Mouse (Mus musculus): ENCODE data around the gene Msrb3. TPM values are rescaled to one million over a fixed set of nuclear protein-coding genes. Genes with fewer than 3 reads are reported as not detected.

The Msrb3 gene
- polyA plus RNA-seq, 1 experiment from 2014 or later, result 9.2 TPM

DNA sequence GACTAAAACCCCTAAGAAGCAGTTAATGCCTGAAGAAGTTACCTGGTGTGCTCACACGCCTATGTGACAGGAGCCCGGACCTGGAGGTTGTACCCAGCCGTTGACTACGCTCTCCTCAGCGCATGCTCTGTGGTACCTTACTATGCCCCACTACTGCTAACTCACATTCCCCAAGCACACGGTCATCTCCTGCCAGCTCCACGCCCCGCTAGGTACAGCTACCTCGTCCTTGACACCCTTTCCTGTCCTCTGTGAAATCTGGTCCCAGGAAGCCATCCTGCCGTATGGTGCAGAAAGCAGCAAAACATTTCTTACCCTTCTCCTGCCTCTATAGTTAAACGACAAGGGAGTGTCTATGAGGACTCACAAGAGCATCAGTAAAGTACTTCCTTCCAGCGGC, 37.2 kb downstream of the Msrb3 start:
- Histone ChIP-seq H3K27me3 (ENCODE audit: control insufficient read depth, insufficient read depth, low read length) (no peaks in the 10 kb centered on the region), H3K4me2 (replicated peaks; ENCODE audit: low read depth, low read length) (no peak overlapping the region), H3K4me1 (replicated peaks; ENCODE audit: control insufficient read depth, insufficient read depth, low read length) (no peaks in the 10 kb centered on the region), H3K27ac (ENCODE audit: low read depth, low read length) (no peak overlapping the region), H3K4me3 (ENCODE audit: low read depth, low read length) (no peak overlapping the region), H3K9me3 (ENCODE audit: control insufficient read depth, low read length) (no peaks in the 10 kb centered on the region), H3K36me3 (ENCODE audit: control insufficient read depth, insufficient read depth, low read length) (no peaks in the 10 kb centered on the region), H3K9ac (ENCODE audit: low read depth, low read length) (no peak overlapping the region)
- ATAC-seq (ENCODE audit: low FRiP score) (no peak), DNase-seq (ENCODE audit: low spot score) (no peak)
- 95% methylated on average over 12 of the region's 12 CpGs for WGBS

DNA sequence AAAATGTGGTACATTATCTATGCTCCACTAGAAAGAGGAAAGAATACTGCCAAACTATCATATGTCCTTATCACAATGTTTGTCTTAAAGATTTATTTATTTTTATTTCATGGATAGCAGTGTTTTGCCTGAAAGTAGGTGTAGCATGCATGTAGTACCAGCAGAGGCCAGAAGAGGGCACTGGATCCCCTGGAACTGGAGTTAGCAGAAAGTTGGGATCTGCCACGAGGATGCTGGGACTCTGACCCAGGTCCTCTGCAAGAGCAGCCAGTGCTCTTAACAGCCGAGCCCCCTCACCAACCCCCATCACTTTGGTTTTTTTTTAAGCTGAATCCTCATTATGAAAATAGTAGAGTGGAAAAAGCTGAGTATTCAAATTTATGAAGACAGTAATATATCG, 37.7 kb downstream of the Msrb3 start:
- Histone ChIP-seq H3K36me3 (ENCODE audit: control insufficient read depth, insufficient read depth, low read length) (no peaks in the 10 kb centered on the region), H3K9me3 (ENCODE audit: control insufficient read depth, low read length) (no peaks in the 10 kb centered on the region), H3K4me2 (replicated peaks; ENCODE audit: low read depth, low read length) (no peak overlapping the region), H3K9ac (ENCODE audit: low read depth, low read length) (no peak overlapping the region), H3K4me1 (replicated peaks; ENCODE audit: control insufficient read depth, insufficient read depth, low read length) (no peaks in the 10 kb centered on the region), H3K4me3 (ENCODE audit: low read depth, low read length) (no peak overlapping the region), H3K27ac (ENCODE audit: low read depth, low read length) (no peak overlapping the region), H3K27me3 (ENCODE audit: control insufficient read depth, insufficient read depth, low read length) (no peaks in the 10 kb centered on the region)
- no peak for ATAC-seq (ENCODE audit: low FRiP score)
- peak; percentile 48 for DNase-seq (ENCODE audit: low spot score)
- WGBS, result 86% methylated on average over 3 of the region's 3 CpGs

DNA sequence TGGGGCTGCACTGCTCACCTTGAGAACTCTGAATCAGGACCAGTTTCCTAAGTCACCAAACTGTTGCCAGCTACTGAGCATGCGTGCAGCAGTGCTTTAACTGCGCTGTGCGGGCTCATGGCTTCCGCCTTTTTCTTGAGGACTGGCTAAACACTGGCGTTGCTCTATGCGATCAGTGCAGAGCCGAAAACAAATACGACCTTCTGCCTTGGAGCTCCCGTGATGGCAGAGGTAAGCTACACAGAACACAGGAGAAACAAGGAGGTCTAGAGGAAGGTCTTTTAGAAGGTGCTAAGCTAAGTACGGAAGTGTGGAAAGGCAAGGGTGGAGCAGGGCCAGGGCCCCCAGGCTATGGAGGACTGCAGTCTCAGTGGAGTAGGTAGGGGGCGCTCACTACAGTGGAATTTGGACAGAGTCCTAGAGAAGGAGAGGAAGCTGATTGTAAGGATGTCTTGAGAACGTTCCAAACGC, 41.3 kb downstream of the Msrb3 start:
- Histone ChIP-seq H3K36me3 (ENCODE audit: control insufficient read depth, insufficient read depth, low read length) (no peaks in the 10 kb centered on the region), H3K9ac (ENCODE audit: low read depth, low read length) (no peak overlapping the region), H3K4me2 (replicated peaks; ENCODE audit: low read depth, low read length) (0 out of 2 replicates have a peak overlapping the region, but pooled peaks have one; percentile 4), H3K27me3 (ENCODE audit: control insufficient read depth, insufficient read depth, low read length) (no peaks in the 10 kb centered on the region), H3K9me3 (ENCODE audit: control insufficient read depth, low read length) (no peaks in the 10 kb centered on the region), H3K4me3 (ENCODE audit: low read depth, low read length) (no peak overlapping the region), H3K4me1 (replicated peaks; ENCODE audit: control insufficient read depth, insufficient read depth, low read length) (no peaks in the 10 kb centered on the region), H3K27ac (ENCODE audit: low read depth, low read length) (no peak overlapping the region)
- DNase-seq (ENCODE audit: low spot score), result peak; percentile 81
- ATAC-seq (ENCODE audit: low FRiP score), result peak; percentile 66
- WGBS, result 41% methylated on average over 13 of the region's 13 CpGs

DNA sequence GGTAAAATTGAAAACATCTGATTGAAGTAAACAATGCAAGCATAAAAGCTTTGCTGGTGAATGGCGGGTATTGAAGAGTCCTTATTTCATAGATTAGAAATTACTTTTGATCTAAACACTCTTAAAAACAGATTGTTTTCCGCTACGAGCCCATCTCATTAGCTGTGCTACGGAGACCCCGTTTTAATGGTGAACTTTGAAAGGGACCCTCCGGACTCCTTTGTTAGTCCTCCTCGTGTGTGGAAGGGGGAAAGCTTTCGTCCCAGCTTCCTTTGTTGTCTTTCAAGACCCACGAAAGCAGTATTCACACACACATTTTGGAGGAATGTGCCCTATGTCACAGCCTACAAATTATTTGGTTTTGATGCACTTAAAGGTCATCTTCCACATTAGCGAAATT, 44.6 kb downstream of the Msrb3 start:
- WGBS, result 29% methylated on average over 10 of the region's 10 CpGs
- Histone ChIP-seq H3K9ac (ENCODE audit: low read depth, low read length) (no peak overlapping the region), H3K9me3 (ENCODE audit: control insufficient read depth, low read length) (no peaks in the 10 kb centered on the region), H3K36me3 (ENCODE audit: control insufficient read depth, insufficient read depth, low read length) (no peaks in the 10 kb centered on the region), H3K27me3 (ENCODE audit: control insufficient read depth, insufficient read depth, low read length) (no peaks in the 10 kb centered on the region), H3K4me1 (replicated peaks; ENCODE audit: control insufficient read depth, insufficient read depth, low read length) (no peaks in the 10 kb centered on the region), H3K4me2 (replicated peaks; ENCODE audit: low read depth, low read length) (no peak overlapping the region), H3K4me3 (ENCODE audit: low read depth, low read length) (no peak overlapping the region), H3K27ac (ENCODE audit: low read depth, low read length) (no peak overlapping the region)
- no peak for ATAC-seq (ENCODE audit: low FRiP score)
- no peak for DNase-seq (ENCODE audit: low spot score)

DNA sequence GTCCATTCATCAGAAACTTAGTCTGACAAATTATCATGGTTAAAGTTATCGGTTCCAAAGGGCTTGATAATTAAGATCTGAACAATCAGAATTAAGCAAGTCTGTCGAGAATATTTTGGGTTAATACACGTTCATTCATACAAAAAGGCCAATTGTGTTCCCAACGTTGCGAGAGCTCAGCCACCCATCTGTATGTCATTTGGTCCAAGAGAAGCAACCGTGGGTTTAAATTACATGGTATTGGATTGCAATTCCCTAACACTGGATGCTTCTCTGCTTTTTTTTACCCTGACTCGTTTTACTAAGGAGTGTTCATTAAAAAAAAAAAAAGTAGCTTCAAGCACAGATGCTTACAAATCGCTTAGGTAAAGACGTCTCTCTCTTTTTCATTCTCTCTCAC, 45.1 kb downstream of the Msrb3 start:
- DNase-seq (ENCODE audit: low spot score), result no peak
- Histone ChIP-seq H3K4me2 (replicated peaks; ENCODE audit: low read depth, low read length) (no peak overlapping the region), H3K27ac (ENCODE audit: low read depth, low read length) (no peak overlapping the region)

DNA sequence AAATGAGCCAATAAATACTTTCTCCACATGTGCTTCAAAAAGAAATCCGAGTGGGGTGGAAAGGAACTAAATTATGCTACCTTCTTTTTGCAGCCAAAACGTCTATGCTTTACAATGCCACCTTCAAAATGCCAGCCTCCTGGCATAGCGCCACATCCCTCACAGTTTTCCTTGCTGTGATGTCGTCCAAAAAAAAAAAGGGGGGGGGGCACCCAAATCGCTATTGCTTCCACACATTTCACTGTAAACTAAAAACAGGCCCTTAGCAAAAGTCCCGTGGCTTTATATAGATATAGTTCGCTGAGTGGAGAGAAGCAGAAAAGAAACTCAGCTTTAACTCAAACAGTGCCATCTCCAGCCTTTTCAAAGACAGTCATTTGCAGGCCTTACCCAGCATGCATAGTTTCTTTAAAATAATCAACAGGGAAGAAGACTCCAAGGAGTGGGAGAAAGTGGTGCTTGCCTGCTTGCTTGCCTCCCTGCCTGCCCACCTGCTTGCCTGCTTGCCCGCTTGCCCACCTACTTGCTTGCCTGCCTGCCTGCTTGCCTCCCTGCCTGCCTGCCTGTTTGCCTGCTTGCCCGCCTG, 47.6 kb downstream of the Msrb3 start:
- Histone ChIP-seq H3K4me3 (ENCODE audit: low read depth, low read length) (no peak overlapping the region), H3K36me3 (ENCODE audit: control insufficient read depth, insufficient read depth, low read length) (no peaks in the 10 kb centered on the region), H3K4me2 (replicated peaks; ENCODE audit: low read depth, low read length) (no peak overlapping the region), H3K9ac (ENCODE audit: low read depth, low read length) (no peak overlapping the region), H3K4me1 (replicated peaks; ENCODE audit: control insufficient read depth, insufficient read depth, low read length) (no peaks in the 10 kb centered on the region), H3K27ac (ENCODE audit: low read depth, low read length) (no peak overlapping the region), H3K27me3 (ENCODE audit: control insufficient read depth, insufficient read depth, low read length) (no peaks in the 10 kb centered on the region), H3K9me3 (ENCODE audit: control insufficient read depth, low read length) (no peaks in the 10 kb centered on the region)
- no peak for DNase-seq (ENCODE audit: low spot score)
- 74% methylated on average over 9 of the region's 9 CpGs for WGBS
- ATAC-seq (ENCODE audit: low FRiP score), result no peak

More for the DNA sequence above, 45.1 kb downstream of the Msrb3 start:
- H3K9ac ChIP-seq (ENCODE audit: low read depth, low read length), result no peak overlapping the region
- no peak overlapping the region for H3K4me3 ChIP-seq (ENCODE audit: low read depth, low read length)
- 45% methylated on average over 9 of the region's 9 CpGs for WGBS
- ATAC-seq (ENCODE audit: low FRiP score), result no peak
- H3K36me3 ChIP-seq (ENCODE audit: control insufficient read depth, insufficient read depth, low read length), result no peaks in the 10 kb centered on the region
- no peaks in the 10 kb centered on the region for H3K27me3 ChIP-seq (ENCODE audit: control insufficient read depth, insufficient read depth, low read length)
- H3K9me3 ChIP-seq (ENCODE audit: control insufficient read depth, low read length), result no peaks in the 10 kb centered on the region
- no peaks in the 10 kb centered on the region for H3K4me1 ChIP-seq (replicated peaks; ENCODE audit: control insufficient read depth, insufficient read depth, low read length)

DNA sequence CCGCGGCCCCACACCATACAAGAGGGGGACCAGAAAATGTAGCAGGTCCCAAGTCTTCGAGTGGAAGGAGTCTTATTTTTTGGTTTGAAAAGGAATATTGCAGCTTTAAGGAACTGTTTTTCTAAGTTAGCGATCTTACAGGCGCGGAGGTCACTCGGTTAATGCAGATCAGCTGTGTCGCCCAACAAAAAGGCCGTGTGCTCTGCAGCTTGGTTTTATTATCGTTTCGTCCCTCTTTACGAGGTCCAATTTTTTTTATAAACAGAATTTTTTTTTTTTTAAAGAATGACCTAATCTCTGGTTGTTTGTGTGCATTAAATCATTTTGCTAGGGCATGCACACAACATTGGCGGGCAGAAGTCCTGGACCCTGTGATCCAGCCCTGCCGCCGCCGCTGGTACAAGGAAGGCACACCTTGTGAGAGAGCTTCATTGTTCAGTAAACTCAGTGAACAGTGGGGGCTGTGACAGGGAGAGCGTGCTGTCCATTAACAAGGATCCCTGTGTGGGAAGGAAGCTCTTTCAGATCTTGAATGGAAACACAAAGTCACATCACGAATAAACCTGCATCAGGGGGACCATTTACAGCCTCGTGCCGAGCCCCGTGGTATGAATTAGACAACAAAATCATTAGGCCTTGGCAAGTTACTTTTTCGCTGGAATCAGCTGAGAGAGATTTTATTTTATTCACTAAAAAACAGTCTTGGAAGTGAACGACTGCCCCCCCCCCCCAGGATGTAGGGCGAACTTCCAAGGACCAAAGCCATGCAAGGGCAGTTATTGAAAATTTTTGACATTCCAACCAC, 48.3 kb downstream of the Msrb3 start:
- Histone ChIP-seq H3K4me2 (replicated peaks; ENCODE audit: low read depth, low read length) (no peak overlapping the region), H3K27ac (ENCODE audit: low read depth, low read length) (no peak overlapping the region), H3K27me3 (ENCODE audit: control insufficient read depth, insufficient read depth, low read length) (no peaks in the 10 kb centered on the region), H3K36me3 (ENCODE audit: control insufficient read depth, insufficient read depth, low read length) (no peaks in the 10 kb centered on the region), H3K9ac (ENCODE audit: low read depth, low read length) (no peak overlapping the region), H3K9me3 (ENCODE audit: control insufficient read depth, low read length) (no peaks in the 10 kb centered on the region), H3K4me1 (replicated peaks; ENCODE audit: control insufficient read depth, insufficient read depth, low read length) (no peaks in the 10 kb centered on the region), H3K4me3 (ENCODE audit: low read depth, low read length) (no peak overlapping the region)
- ATAC-seq (ENCODE audit: low FRiP score) (no peak), DNase-seq (ENCODE audit: low spot score) (no peak)
- 59% methylated on average over 24 of the region's 24 CpGs for WGBS

GRCm38 (mm10) chr10:120848677-120849076, 50.2 kb downstream of the Msrb3 start:
- no peak for DNase-seq (ENCODE audit: low spot score)
- H3K36me3 ChIP-seq (ENCODE audit: control insufficient read depth, insufficient read depth, low read length), result no peaks in the 10 kb centered on the region
- no peaks in the 10 kb centered on the region for H3K9me3 ChIP-seq (ENCODE audit: control insufficient read depth, low read length)
- no peaks in the 10 kb centered on the region for H3K4me1 ChIP-seq (replicated peaks; ENCODE audit: control insufficient read depth, insufficient read depth, low read length)
- H3K27ac ChIP-seq (ENCODE audit: low read depth, low read length), result no peak overlapping the region
- no peaks in the 10 kb centered on the region for H3K27me3 ChIP-seq (ENCODE audit: control insufficient read depth, insufficient read depth, low read length)
- no peak overlapping the region for H3K4me2 ChIP-seq (replicated peaks; ENCODE audit: low read depth, low read length)
- no peak overlapping the region for H3K9ac ChIP-seq (ENCODE audit: low read depth, low read length)
- 70% methylated on average over 7 of the region's 7 CpGs for whole genome bisulfite sequencing
- no peak overlapping the region for H3K4me3 ChIP-seq (ENCODE audit: low read depth, low read length)
- ATAC-seq (ENCODE audit: low FRiP score), result no peak

- Histone ChIP-seq H3K9me3 (ENCODE audit: control insufficient read depth, low read length) (no peaks in the 10 kb centered on the region), H3K36me3 (ENCODE audit: control insufficient read depth, insufficient read depth, low read length) (no peaks in the 10 kb centered on the region), H3K9ac (ENCODE audit: low read depth, low read length) (no peak overlapping the region), H3K4me3 (ENCODE audit: low read depth, low read length) (no peak overlapping the region), H3K27ac (ENCODE audit: low read depth, low read length) (no peak overlapping the region), H3K4me1 (replicated peaks; ENCODE audit: control insufficient read depth, insufficient read depth, low read length) (no peaks in the 10 kb centered on the region), H3K27me3 (ENCODE audit: control insufficient read depth, insufficient read depth, low read length) (no peaks in the 10 kb centered on the region), H3K4me2 (replicated peaks; ENCODE audit: low read depth, low read length) (no peak overlapping the region)
- DNase-seq (ENCODE audit: low spot score) (no peak), ATAC-seq (ENCODE audit: low FRiP score) (no peak)
- 82% methylated on average over 4 of the region's 4 CpGs for WGBS
These were observed 51.1 kb downstream of the Msrb3 start for GRCm38 (mm10) chr10:120847785-120848184.

All from hindbrain, embryonic 11.5 days (tissue).